Mouse (Mus musculus) heart, embryonic 11.5 days (tissue): Measurements from ENCODE around the gene Atrnl1. TPM values are rescaled to one million over a fixed set of nuclear protein-coding genes. Genes with fewer than 3 reads are reported as not detected.

Source experiments
- ATAC-seq: fragments of 200-750 bp; cut with Nextera tagmentation; replicated peaks from 2 replicates; pipeline ENCODE4 v1.8.0; 2017; ENCODE audit warnings: moderate library complexity; ENCODE audit not compliant: insufficient number of reproducible peaks, low FRiP score, low TSS enrichment
- H3K27ac ChIP-seq: fragments of 300-500 bp; sonication (generic); 2 replicates; pipeline ENCODE4 v1.5.1; 2014; ENCODE audit warnings: mild to moderate bottlenecking, low read depth, low read length
- H3K27me3 ChIP-seq: fragments of 300-500 bp; sonication (generic); 2 replicates; pipeline ENCODE4 v1.6.1; 2014; ENCODE audit warnings: mild to moderate bottlenecking, low read length, mixed read lengths; ENCODE audit not compliant: control insufficient read depth, insufficient read depth
- H3K36me3 ChIP-seq: fragments of 300-500 bp; sonication (generic); 2 replicates; pipeline ENCODE4 v1.6.1; 2014; ENCODE audit warnings: mild to moderate bottlenecking, low read length, moderate library complexity, mixed read lengths; ENCODE audit not compliant: control insufficient read depth, insufficient read depth
- H3K4me1 ChIP-seq: fragments of 300-500 bp; sonication (generic); 2 replicates; pipeline ENCODE4 v1.6.1; 2014; ENCODE audit warnings: low read length; ENCODE audit not compliant: control insufficient read depth, insufficient read depth
- H3K4me2 ChIP-seq: fragments of 300-500 bp; sonication (generic); 2 replicates; pipeline ENCODE4 v1.6.1; 2014; ENCODE audit warnings: mild to moderate bottlenecking, moderate library complexity
- H3K4me3 ChIP-seq: fragments of 300-500 bp; sonication (generic); 2 replicates; pipeline ENCODE4 v1.5.1; 2014; ENCODE audit warnings: low read depth, low read length
- H3K9ac ChIP-seq: fragments of 300-500 bp; sonication (generic); 2 replicates; pipeline ENCODE4 v1.6.1; 2014; ENCODE audit warnings: mild to moderate bottlenecking, low read depth, low read length, moderate library complexity
- H3K9me3 ChIP-seq: fragments of 300-500 bp; sonication (generic); replicated peaks from 2 replicates; pipeline ENCODE4 v1.6.1; 2016; ENCODE audit warnings: low read length; ENCODE audit not compliant: control insufficient read depth
- WGBS: fragments of 180-500 bp; shearing (Covaris S2); extraction: QIAGEN DNeasy Blood & Tissue Kit; methylation state at CpG from one replicate; pipeline ENCODE4 v1.1.7; 2014; ENCODE audit not compliant: insufficient replicate concordance; 5-methylcytosine and 5-hydroxymethylcytosine counted together
- polyA plus RNA-seq: library from polyadenylated mRNA; unstranded; fragments of >200 nt; fragmentation: Nextera tagmentation; extraction: Ambion mirVana; gene quantifications from 2 replicates; pipeline ENCODE4 v1.2.1, GENCODE M21; 2014

Atrnl1 gene
- polyA plus RNA-seq, 1 experiment from 2014 or later, result 4.0 TPM

DNA sequence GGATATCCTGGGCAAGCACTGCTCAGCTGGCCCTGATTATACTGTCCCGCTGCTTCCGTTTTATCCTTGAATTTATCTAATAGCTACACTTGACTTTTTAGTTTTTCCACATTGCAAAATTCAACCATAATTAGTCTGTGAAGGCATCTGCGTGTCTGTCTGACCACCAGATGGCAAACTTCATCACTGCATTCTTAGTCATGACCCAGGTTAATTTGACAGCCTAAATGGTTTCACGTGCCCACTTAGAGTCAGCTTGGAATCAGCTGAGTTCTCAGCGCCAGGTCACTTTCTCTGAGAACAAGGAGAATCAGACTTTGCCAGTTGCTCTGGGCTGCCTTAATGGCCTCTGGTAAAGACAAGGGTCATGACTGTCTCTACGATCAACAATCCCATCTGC lies 305.5 kb downstream of the Atrnl1 start:
- WGBS, result 66% methylated on average over 6 of the region's 6 CpGs
- no peak overlapping the region for H3K27ac ChIP-seq
- H3K4me2 ChIP-seq, result no peak overlapping the region
- no peak overlapping the region for H3K9ac ChIP-seq
- H3K27me3 ChIP-seq, result no peaks in the 10 kb centered on the region
- no peaks in the 10 kb centered on the region for H3K36me3 ChIP-seq
- peaks cover 4% of the 10 kb centered on the region; the same call in 1 of the 2 replicates for H3K9me3 ChIP-seq
- ATAC-seq, result no peak
- no peaks in the 10 kb centered on the region for H3K4me1 ChIP-seq
- no peak overlapping the region for H3K4me3 ChIP-seq

DNA sequence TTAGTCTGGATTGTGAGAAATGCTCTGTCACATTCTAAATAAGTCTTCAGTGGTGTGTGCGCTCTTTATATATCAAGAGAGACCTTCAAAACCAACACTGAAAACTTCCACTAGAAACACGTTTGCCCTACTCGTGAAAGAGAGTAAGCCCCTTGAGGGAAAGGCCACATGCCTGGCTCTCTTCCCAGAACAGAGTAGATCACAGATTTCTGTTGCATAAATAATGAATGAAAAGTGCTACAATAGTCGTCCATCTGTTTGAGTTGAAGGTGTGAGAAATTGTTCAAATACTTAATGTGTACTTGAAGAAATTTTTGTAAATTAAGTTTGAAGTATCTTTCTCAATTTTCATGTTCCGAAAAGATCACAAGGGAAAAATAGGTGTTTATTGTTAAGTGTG lies 312.2 kb downstream of the Atrnl1 start:
- no peaks in the 10 kb centered on the region for H3K36me3 ChIP-seq
- no peak overlapping the region for H3K27ac ChIP-seq
- H3K9me3 ChIP-seq, result peaks cover 4% of the 10 kb centered on the region; the same call in 1 of the 2 replicates
- no peak overlapping the region for H3K9ac ChIP-seq
- H3K27me3 ChIP-seq, result no peaks in the 10 kb centered on the region
- no peak overlapping the region for H3K4me2 ChIP-seq
- ATAC-seq, result no peak
- 0 out of 2 replicates have a peak, but pooled peaks cover 4% of the 10 kb centered on the region for H3K4me1 ChIP-seq
- WGBS, result 78% methylated on average over 5 of the region's 5 CpGs
- no peak overlapping the region for H3K4me3 ChIP-seq

DNA sequence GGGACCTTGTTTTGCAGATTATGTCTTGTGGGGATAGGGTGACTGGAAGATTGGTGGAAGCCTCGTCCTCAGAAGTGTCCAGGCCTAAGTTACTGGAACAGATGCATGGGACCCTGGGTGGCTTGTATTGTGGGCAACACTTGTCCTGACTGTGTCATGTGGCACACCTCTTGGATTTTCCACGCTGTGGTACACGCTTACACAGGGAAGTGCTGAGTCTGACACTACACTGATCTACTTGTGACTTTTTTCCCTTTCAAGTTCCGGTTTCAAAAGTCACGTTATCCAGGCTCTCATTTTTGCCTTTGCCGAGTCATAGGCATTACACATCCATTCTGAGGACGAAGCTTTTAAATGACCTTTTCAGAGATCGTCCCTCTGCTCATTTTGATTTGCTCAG lies 314.0 kb downstream of the Atrnl1 start:
- H3K4me3 ChIP-seq, result no peak overlapping the region
- no peak for ATAC-seq
- no peak overlapping the region for H3K9ac ChIP-seq
- H3K36me3 ChIP-seq, result no peaks in the 10 kb centered on the region
- WGBS, result 76% methylated on average over 8 of the region's 8 CpGs
- no peak overlapping the region for H3K27ac ChIP-seq
- no peak overlapping the region for H3K4me2 ChIP-seq
- 0 out of 2 replicates have a peak, but pooled peaks cover 4% of the 10 kb centered on the region for H3K4me1 ChIP-seq
- peaks cover 4% of the 10 kb centered on the region; the same call in 1 of the 2 replicates for H3K9me3 ChIP-seq
- no peaks in the 10 kb centered on the region for H3K27me3 ChIP-seq

DNA sequence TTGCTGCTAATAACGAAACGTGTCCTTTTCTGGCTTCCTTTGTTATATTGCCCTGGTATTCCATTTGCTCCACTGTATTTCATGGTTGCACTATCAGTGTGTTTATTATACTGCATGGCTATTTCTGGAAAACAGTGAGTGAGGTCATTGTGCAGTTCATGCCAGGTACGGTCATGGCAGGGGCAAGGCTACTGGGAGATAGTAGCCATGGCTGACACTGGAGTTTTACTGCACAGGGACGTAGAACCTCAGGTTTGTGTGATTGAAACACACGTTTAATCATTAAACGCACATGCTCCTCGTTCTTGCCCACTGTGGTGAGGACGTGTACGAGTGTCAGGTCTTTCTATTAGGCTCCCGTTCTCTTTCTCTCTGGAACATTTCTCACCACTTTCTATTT lies 314.8 kb downstream of the Atrnl1 start:
- Histone ChIP-seq H3K27ac (no peak overlapping the region), H3K4me2 (no peak overlapping the region), H3K9me3 (peaks cover 2% of the 10 kb centered on the region; the same call in 1 of the 2 replicates), H3K27me3 (no peaks in the 10 kb centered on the region), H3K4me3 (no peak overlapping the region), H3K9ac (no peak overlapping the region), H3K36me3 (no peaks in the 10 kb centered on the region), H3K4me1 (0 out of 2 replicates have a peak, but pooled peaks cover 4% of the 10 kb centered on the region)
- WGBS, result 73% methylated on average over 10 of the region's 10 CpGs
- no peak for ATAC-seq

DNA sequence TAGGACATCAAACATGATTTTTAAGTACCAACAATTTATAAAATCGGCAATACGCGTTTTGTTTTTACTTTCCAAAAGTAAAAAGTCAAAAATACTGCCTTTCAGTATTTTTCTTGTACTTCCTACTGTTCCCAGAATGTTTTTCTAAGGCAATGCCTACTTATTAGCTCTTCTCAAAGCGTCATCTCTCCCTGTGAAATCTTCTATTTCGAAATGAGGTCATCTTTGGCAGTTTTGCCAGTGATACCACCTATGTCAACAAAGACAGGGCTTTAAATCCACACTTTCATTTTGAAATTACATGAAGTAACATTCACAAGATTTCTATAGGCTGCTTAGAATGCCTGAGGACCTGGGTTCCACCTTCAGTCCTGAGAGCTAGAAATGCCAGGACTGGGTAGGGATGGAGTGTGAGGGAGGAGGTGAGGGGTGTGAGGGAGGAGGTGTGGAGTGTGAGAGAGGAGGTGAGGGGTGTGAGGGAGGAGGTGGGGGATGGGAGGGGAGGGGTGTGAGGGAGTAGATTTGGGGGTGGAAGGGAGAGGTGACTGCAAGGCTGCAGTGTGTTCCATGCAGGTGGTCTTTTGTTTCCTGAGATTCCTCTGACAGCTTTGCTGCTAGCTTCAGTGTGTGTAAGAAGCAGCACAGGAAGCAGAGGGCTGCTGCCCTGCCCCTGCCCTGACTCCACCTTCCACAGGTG lies 315.5 kb downstream of the Atrnl1 start:
- H3K4me3 ChIP-seq, result no peak overlapping the region
- ATAC-seq, result peak; percentile 100
- H3K36me3 ChIP-seq, result no peaks in the 10 kb centered on the region
- no peaks in the 10 kb centered on the region for H3K27me3 ChIP-seq
- H3K9me3 ChIP-seq, result no peaks in the 10 kb centered on the region
- 87% methylated on average over 5 of the region's 5 CpGs for WGBS
- H3K4me1 ChIP-seq, result 0 out of 2 replicates have a peak, but pooled peaks cover 4% of the 10 kb centered on the region
- H3K27ac ChIP-seq, result no peak overlapping the region
- H3K9ac ChIP-seq, result no peak overlapping the region
- H3K4me2 ChIP-seq, result no peak overlapping the region

DNA sequence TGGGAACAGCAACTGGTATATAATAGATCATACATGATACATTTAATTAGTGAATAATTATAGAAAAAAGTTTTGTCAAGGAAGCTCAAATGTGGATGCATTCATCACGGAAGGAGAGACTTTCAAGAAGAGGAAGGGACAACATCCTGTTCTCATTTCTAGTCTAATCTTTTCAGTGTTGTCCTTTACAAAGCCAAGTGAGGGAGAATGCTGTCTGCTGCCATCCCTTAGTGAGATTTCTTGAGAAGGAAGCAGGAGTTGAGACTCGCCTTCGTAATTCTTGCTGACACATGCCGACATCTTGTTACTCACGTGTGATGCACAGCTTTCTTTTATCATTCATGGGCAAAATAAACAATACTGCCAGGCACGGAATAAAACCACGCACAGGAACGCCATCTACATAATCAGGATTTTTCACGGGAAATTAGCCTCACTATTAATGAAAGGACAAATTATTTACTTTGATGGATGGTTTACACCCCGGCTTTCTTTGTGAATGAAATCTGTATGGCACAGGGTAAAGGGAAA lies 316.2 kb downstream of the Atrnl1 start:
- WGBS, result 54% methylated on average over 10 of the region's 10 CpGs
- no peaks in the 10 kb centered on the region for H3K27me3 ChIP-seq
- H3K4me3 ChIP-seq, result no peak overlapping the region
- no peak overlapping the region for H3K4me2 ChIP-seq
- no peaks in the 10 kb centered on the region for H3K36me3 ChIP-seq
- no peak overlapping the region for H3K27ac ChIP-seq
- 0 out of 2 replicates have a peak, but pooled peaks cover 4% of the 10 kb centered on the region for H3K4me1 ChIP-seq
- ATAC-seq, result no peak
- no peaks in the 10 kb centered on the region for H3K9me3 ChIP-seq
- no peak overlapping the region for H3K9ac ChIP-seq

DNA sequence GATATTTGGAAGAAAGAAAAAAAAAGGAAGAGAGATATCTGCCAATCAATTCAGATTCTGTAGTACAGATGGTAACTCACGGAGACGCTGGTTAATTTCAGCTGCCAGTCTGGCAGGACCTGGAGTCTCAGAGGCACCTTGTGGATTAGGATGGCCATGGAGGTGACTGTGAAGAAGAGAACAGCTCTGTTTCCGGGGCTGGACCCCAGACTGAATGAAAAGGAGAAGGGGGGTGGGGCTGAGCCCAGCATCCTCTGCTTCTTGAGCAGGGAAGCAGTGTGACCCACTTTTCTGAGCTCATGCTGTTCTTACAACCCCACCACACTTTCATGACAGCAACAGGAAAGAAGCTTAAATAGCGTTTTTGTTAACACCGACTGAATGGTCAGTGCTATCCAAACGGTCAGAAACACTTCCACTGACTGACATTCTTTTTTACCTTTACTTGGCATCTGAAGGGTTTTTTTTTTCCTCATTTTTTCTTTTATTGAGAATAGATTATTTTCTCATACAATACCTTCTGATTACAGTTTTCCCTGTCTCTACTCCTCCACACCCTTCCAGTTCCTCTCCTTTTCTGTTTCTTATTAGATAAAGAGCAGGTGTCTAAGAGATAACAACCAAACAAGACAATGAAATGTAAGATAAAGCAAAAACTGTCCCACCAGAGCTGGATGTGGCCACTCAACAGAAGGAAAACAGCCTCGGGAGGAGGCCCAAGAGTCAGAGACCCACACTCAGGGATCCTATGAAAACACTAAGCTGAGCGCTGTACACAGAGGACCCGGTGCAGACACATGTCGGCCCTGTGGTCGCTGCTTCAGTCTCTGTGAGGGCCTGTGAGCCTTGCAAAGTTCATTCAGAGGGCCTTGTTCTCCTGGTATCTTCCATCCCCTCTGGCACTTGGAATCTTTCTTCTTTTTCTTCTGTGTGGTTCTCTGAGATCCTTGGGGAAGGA lies 317.0 kb downstream of the Atrnl1 start:
- ATAC-seq, result no peak
- H3K4me1 ChIP-seq, result 0 out of 2 replicates have a peak, but pooled peaks cover 4% of the 10 kb centered on the region
- no peak overlapping the region for H3K4me3 ChIP-seq
- WGBS, result 54% methylated on average over 11 of the region's 11 CpGs
- H3K9me3 ChIP-seq, result no peaks in the 10 kb centered on the region
- no peak overlapping the region for H3K4me2 ChIP-seq
- no peak overlapping the region for H3K9ac ChIP-seq
- no peaks in the 10 kb centered on the region for H3K36me3 ChIP-seq
- H3K27ac ChIP-seq, result no peak overlapping the region
- no peaks in the 10 kb centered on the region for H3K27me3 ChIP-seq

DNA sequence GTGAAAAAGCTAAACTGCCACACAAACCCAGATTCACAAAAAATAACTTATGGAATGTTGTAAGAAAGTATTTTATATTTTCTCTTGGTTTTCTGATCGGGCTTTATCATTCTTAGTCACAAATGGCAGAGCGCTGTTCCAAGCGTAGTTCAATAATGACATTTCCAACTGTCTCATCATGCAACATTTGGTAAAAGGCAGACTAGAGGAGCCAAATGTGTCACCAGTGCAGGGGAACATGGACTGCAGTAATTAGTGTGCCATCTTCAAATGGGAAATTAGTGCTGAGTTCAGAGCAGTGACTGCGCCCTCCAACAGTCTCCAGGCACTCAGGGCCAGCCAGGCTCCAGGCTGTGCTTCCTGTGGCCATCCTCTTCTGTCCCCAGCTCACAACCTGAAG lies 320.8 kb downstream of the Atrnl1 start:
- no peak for ATAC-seq
- H3K4me2 ChIP-seq, result no peak overlapping the region
- no peaks in the 10 kb centered on the region for H3K36me3 ChIP-seq
- no peaks in the 10 kb centered on the region for H3K4me1 ChIP-seq
- no peak overlapping the region for H3K4me3 ChIP-seq
- no peak overlapping the region for H3K27ac ChIP-seq
- WGBS, result 98% methylated on average over 4 of the region's 4 CpGs
- no peak overlapping the region for H3K9ac ChIP-seq
- no peaks in the 10 kb centered on the region for H3K27me3 ChIP-seq
- no peaks in the 10 kb centered on the region for H3K9me3 ChIP-seq
